Mouse (Mus musculus) spleen, adult 2 months (tissue): ENCODE results near the gene Ogdh. TPM values are rescaled to one million over a fixed set of nuclear protein-coding genes. Genes with fewer than 3 reads are reported as not detected.

Source experiments
- DNase-seq, 2 experiments: peaks; one replicate each; pipeline versions ENCODE4 v3.0.0 to v3.0.0-alpha.2; 2012 to 2021; ENCODE audit warnings: low spot score in 2 of 2, low read depth in 1 of 2
- H3K27ac ChIP-seq: fragments of 200-500 bp; 2 replicates; pipeline ENCODE4 v1.5.1; 2012; ENCODE audit warnings: low read length, inconsistent platforms; ENCODE audit not compliant: insufficient read depth
- H3K27me3 ChIP-seq: fragments of 200-500 bp; 2 replicates; pipeline ENCODE4 v1.6.1; 2012; ENCODE audit warnings: mild to moderate bottlenecking, moderate library complexity, low read length, inconsistent platforms; ENCODE audit not compliant: control insufficient read depth, insufficient read depth
- H3K36me3 ChIP-seq: fragments of 200-500 bp; 2 replicates; pipeline ENCODE4 v1.6.1; 2012; ENCODE audit warnings: mild to moderate bottlenecking, low read length, inconsistent platforms; ENCODE audit not compliant: control insufficient read depth, insufficient read depth
- H3K4me1 ChIP-seq: fragments of 200-500 bp; 2 replicates; pipeline ENCODE4 v1.6.1; 2011; ENCODE audit warnings: inconsistent platforms; ENCODE audit not compliant: control insufficient read depth, insufficient read depth, insufficient read length
- H3K4me3 ChIP-seq: fragments of 200-500 bp; 2 replicates; pipeline ENCODE4 v1.5.1; 2011; ENCODE audit warnings: mild to moderate bottlenecking, inconsistent platforms; ENCODE audit not compliant: insufficient read depth, insufficient read length; ENCODE audit errors: extremely low read depth
- CTCF ChIP-seq: fragments of 200-500 bp; IDR thresholded peaks from 2 replicates; pipeline ENCODE4 v1.5.1; 2011; ENCODE audit warnings: mild to moderate bottlenecking, inconsistent platforms; ENCODE audit not compliant: insufficient read depth, insufficient read length, insufficient replicate concordance; ENCODE audit errors: extremely low read depth
- POLR2A ChIP-seq: fragments of 200-500 bp; IDR thresholded peaks from 2 replicates; pipeline ENCODE4 v1.6.1; 2011; ENCODE audit warnings: low read depth, low read length, inconsistent platforms
- WGBS: fragments of 180-500 bp; shearing (Covaris S2); methylation state at CpG from one replicate; pipeline ENCODE4 v1.1.7; 2018; 5-methylcytosine and 5-hydroxymethylcytosine counted together
- polyA plus RNA-seq: library from polyadenylated mRNA; depleted of rRNA; stranded (reverse); fragments of >200 nt; gene quantifications from 2 replicates; pipeline ENCODE4 v1.2.3, GENCODE M21; 2012

Ogdh gene
- polyA plus RNA-seq, 1 experiment = 64.6 TPM

GRCm38 (mm10) chr11:6371376-6372155, 80.1 kb downstream of the Ogdh start:
- WGBS = 90% methylated on average over 11 of the region's 11 CpGs
- no peak overlapping the region for H3K4me3 ChIP-seq
- H3K4me1 ChIP-seq = no peaks in the 10 kb centered on the region
- no peaks in the 10 kb centered on the region for H3K27me3 ChIP-seq
- H3K36me3 ChIP-seq = no peaks in the 10 kb centered on the region
- DNase-seq = no peak
- no peak overlapping the region for H3K27ac ChIP-seq
- no peak for TF ChIP-seq CTCF
- TF ChIP-seq POLR2A = no peak

GRCm38 (mm10) chr11:6372784-6373183, 81.4 kb downstream of the Ogdh start:
- Histone ChIP-seq H3K4me1 (no peaks in the 10 kb centered on the region), H3K4me3 (no peak overlapping the region), H3K36me3 (no peaks in the 10 kb centered on the region), H3K27ac (no peak overlapping the region), H3K27me3 (no peaks in the 10 kb centered on the region)
- 90% methylated on average over 9 of the region's 9 CpGs for WGBS
- DNase-seq = no peak
- TF ChIP-seq POLR2A (no peak), CTCF (no peak)

GRCm38 (mm10) chr11:6380916-6381315, 89.5 kb downstream of the Ogdh start:
- Histone ChIP-seq H3K27me3 (no peaks in the 10 kb centered on the region), H3K27ac (no peak overlapping the region), H3K4me1 (no peaks in the 10 kb centered on the region), H3K4me3 (no peak overlapping the region), H3K36me3 (no peaks in the 10 kb centered on the region)
- DNase-seq = no peak
- no peak for TF ChIP-seq CTCF
- TF ChIP-seq POLR2A = no peak
- 88% methylated on average over 6 of the region's 6 CpGs for WGBS

GRCm38 (mm10) chr11:6388126-6388725, 96.8 kb downstream of the Ogdh start:
- Histone ChIP-seq H3K36me3 (no peaks in the 10 kb centered on the region), H3K27me3 (no peaks in the 10 kb centered on the region), H3K27ac (peak overlapping the region; percentile 99), H3K4me1 (peaks cover 19% of the 10 kb centered on the region; the same call in 1 of the 2 replicates), H3K4me3 (0 out of 2 replicates have a peak overlapping the region, but pooled peaks have one; percentile 86)
- DNase-seq = no peak
- 86% methylated on average over 6 of the region's 6 CpGs for WGBS
- no peak for TF ChIP-seq POLR2A
- TF ChIP-seq CTCF = no peak

GRCm38 (mm10) chr11:6388726-6389413, 97.4 kb downstream of the Ogdh start, which contains the start of gene Zmiz2:
Gene Zmiz2 (plus strand): TSS chr11:6389074.
- DNase-seq = peak; percentile 83 to 91
- 5% methylated on average over 56 of the region's 60 CpGs for WGBS
- Histone ChIP-seq H3K36me3 (no peaks in the 10 kb centered on the region), H3K4me3 (peak within 1 kb of the TSS; percentile 95), H3K4me1 (peaks cover 19% of the 10 kb centered on the region; the same call in 1 of the 2 replicates), H3K27ac (peak within 1 kb of the TSS; percentile 99), H3K27me3 (no peaks in the 10 kb centered on the region)
- no peak for TF ChIP-seq CTCF
- peak; percentile 83 for TF ChIP-seq POLR2A

GRCm38 (mm10) chr11:6389483-6389921, 98.1 kb downstream of the Ogdh start:
- peak overlapping the region; percentile 74 for H3K27ac ChIP-seq
- peak in 1 of 2 experiments; percentile 26 for DNase-seq

More at GRCm38 (mm10) chr11:6389483-6389921, 98.1 kb downstream of the Ogdh start:
- WGBS = 1% methylated on average over 42 of the region's 43 CpGs
- H3K4me3 ChIP-seq = peak overlapping the region; percentile 95
- no peak for TF ChIP-seq CTCF
- no peak for TF ChIP-seq POLR2A
- peaks cover 1% of the 10 kb centered on the region; the same call in 1 of the 2 replicates for H3K36me3 ChIP-seq
- peaks cover 19% of the 10 kb centered on the region; the same call in 1 of the 2 replicates for H3K4me1 ChIP-seq
- no peaks in the 10 kb centered on the region for H3K27me3 ChIP-seq
